Mouse (Mus musculus): ENCODE measurements around the gene Myh6. TPM values are rescaled to one million over a fixed set of nuclear protein-coding genes. Genes with fewer than 3 reads are reported as not detected.
"Not testable (repeated sequence)": the region's sequence is repeated elsewhere in the genome, so short reads cannot be mapped to it uniquely, and the experiment has no call there.

The Myh6 gene
- polyA plus RNA-seq, 1 experiment from 2014 or later: 1.1 TPM

DNA sequence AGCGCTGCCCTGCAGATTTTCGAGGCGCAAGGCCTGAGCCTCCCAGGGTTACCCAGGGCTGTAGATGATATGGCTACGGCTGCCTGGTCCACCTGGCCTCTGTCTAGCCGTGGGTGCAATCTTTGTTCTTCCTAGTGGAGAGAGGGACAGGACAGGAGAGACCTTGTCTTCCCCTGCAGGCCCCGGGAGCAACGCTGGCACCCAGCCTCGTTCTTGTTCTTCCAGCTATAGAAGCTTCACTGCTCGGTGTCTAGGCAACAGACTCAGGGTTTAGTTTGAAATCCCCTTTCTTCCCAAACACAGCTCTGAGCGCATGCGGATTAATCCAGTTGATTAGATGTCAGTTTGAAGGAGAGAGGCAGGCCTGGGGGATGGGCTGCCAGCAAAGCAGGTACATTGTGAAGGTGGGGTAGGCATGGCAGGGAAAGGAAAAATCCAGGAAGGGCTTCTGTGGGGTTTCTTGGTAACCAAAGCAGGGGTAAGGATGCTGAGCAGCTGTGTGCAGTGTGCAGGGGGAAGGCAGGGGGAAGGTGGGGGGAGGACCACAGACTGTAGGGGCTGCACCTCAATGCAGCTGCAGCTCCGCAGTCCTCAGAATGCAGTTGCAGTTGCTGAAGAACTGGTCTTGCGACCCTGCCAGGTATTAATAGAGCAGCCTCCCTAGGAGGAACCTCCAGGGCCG is 28.9 kb upstream of the Myh6 start:
- WGBS: 63% methylated on average over 14 of the region's 14 CpGs
- Histone ChIP-seq H3K4me2 (replicated peaks; ENCODE audit: low read depth, low read length) (no peak overlapping the region), H3K9me3 (ENCODE audit: low read length) (no peaks in the 10 kb centered on the region), H3K4me3 (ENCODE audit: low read length) (no peak overlapping the region), H3K9ac (replicated peaks; ENCODE audit: low read length) (no peak overlapping the region), H3K4me1 (ENCODE audit: insufficient read depth, low read length) (peaks cover 9% of the 10 kb centered on the region), H3K27me3 (ENCODE audit: insufficient read depth, low read length) (no peaks in the 10 kb centered on the region), H3K27ac (ENCODE audit: low read length) (no peak overlapping the region), H3K36me3 (ENCODE audit: insufficient read depth, low read length) (no peaks in the 10 kb centered on the region)
- no peak for ATAC-seq (ENCODE audit: low FRiP score, low TSS enrichment)

DNA sequence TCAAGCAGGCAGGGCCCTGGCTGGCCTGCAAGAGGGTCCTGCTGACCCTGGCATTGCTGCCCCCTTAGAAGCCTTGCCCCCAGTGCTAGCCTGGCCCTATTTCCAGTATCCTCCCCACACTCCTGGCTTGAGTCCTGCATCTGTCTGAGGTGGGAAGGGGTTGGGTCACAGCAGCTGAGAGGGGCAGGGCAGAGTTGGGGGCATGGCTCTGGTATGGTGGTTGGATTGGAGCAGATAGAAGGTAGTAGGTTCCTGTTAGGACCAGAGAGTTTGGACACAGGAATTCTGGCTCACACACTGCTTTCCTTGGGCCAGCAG is 28.1 kb upstream of the Myh6 start:
- Histone ChIP-seq H3K9me3 (ENCODE audit: low read length) (no peaks in the 10 kb centered on the region), H3K4me1 (ENCODE audit: insufficient read depth, low read length) (peaks cover 9% of the 10 kb centered on the region), H3K27ac (ENCODE audit: low read length) (no peak overlapping the region), H3K27me3 (ENCODE audit: insufficient read depth, low read length) (no peaks in the 10 kb centered on the region), H3K9ac (replicated peaks; ENCODE audit: low read length) (no peak overlapping the region), H3K4me2 (replicated peaks; ENCODE audit: low read depth, low read length) (no peak overlapping the region), H3K4me3 (ENCODE audit: low read length) (no peak overlapping the region), H3K36me3 (ENCODE audit: insufficient read depth, low read length) (no peaks in the 10 kb centered on the region)
- no peak for ATAC-seq (ENCODE audit: low FRiP score, low TSS enrichment)

DNA sequence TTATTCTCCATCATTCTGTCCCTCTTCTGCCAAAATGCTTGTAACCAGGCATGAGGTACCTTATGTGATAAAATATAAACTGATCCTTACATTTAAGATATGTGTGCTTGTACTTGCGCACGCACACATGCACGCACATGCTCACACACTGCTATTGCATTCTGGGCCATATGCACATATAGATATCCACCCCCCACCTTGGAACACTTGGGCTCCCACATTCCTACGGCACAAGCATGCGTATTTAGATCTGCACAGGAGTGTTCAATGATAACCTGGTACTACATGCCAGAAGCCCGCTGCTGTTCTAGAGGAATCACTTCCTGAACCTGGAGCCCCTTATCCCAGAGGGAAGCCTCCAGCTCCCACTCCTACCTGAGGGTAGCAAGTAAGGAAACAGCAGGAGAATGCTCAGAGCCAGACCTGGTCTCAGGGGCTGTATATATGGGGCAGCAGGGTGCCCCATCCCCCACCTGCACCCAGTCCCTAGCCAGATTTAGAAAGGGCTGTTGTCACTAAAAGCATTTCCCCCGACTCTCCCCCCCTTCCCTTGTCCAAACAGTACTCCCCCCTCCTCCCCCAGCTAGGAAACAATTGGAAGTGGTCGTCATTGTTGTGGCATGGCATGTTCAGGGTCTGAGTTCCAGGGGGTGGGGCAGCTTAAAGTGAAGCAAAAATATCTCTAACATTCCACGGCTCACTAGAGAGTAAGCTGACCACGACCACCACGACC is 27.6 kb upstream of the Myh6 start, which contains the start of gene Myh7:
TSS of gene Myh7 (minus strand) at position 491 of the 733 bp plus-strand sequence.
- H3K36me3 ChIP-seq (ENCODE audit: insufficient read depth, low read length): no peaks in the 10 kb centered on the region
- ATAC-seq (ENCODE audit: low FRiP score, low TSS enrichment): no peak
- peaks cover 9% of the 10 kb centered on the region for H3K4me1 ChIP-seq (ENCODE audit: insufficient read depth, low read length)
- no peak within 1 kb of the TSS for H3K4me2 ChIP-seq (replicated peaks; ENCODE audit: low read depth, low read length)
- H3K27me3 ChIP-seq (ENCODE audit: insufficient read depth, low read length): no peaks in the 10 kb centered on the region
- 50% methylated on average over 11 of the region's 11 CpGs for WGBS
- H3K9me3 ChIP-seq (ENCODE audit: low read length): no peaks in the 10 kb centered on the region
- H3K9ac ChIP-seq (replicated peaks; ENCODE audit: low read length): no peak within 1 kb of the TSS
- no peak within 1 kb of the TSS for H3K4me3 ChIP-seq (ENCODE audit: low read length)
- H3K27ac ChIP-seq (ENCODE audit: low read length): no peak within 1 kb of the TSS

DNA sequence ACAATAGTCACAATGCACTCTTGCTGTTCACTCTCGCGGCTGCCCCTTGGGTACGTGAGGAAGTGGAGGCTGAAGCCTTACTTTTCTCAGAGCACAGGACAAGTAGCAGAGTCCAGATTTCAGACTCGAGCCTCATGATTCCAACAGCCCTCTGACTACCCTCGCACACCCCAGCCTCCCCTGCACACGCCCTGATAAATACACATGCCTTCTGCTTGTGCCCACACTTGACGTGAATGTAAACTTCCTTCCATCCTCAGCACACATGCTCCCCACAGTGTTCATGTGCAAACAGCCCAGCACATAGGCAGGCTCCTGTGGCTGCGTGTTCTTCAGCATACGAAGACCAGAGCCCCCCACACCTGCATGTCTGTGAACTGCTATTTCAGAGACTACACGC is 26.9 kb upstream of the Myh6 start:
- Histone ChIP-seq H3K9me3 (ENCODE audit: low read length) (no peaks in the 10 kb centered on the region), H3K27ac (ENCODE audit: low read length) (no peak overlapping the region), H3K4me1 (ENCODE audit: insufficient read depth, low read length) (peaks cover 9% of the 10 kb centered on the region), H3K4me2 (replicated peaks; ENCODE audit: low read depth, low read length) (no peak overlapping the region), H3K27me3 (ENCODE audit: insufficient read depth, low read length) (no peaks in the 10 kb centered on the region), H3K4me3 (ENCODE audit: low read length) (no peak overlapping the region), H3K36me3 (ENCODE audit: insufficient read depth, low read length) (no peaks in the 10 kb centered on the region), H3K9ac (replicated peaks; ENCODE audit: low read length) (no peak overlapping the region)
- no peak for ATAC-seq (ENCODE audit: low FRiP score, low TSS enrichment)
- 77% methylated on average over 10 of the region's 10 CpGs for WGBS

DNA sequence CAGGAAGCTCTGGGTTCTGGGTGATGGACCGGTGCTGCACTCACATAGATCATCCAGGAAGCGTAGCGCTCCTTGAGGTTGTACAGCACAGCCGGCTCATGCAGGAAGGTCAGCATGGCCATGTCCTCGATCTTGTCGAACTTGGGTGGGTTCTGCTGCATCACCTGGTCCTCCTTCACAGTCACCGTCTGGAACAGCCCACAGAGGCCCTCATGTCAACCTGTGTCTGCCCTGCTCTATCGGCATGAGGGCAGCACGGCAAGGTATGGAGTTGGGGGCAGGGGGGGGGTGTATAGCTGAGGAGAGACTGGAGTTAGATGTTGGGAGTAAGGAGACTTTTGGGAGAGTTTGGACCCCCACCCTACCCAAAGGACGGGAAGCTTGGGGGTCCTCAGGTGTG is 25.5 kb upstream of the Myh6 start:
- no peak for ATAC-seq (ENCODE audit: low FRiP score, low TSS enrichment)
- no peaks in the 10 kb centered on the region for H3K36me3 ChIP-seq (ENCODE audit: insufficient read depth, low read length)
- H3K9me3 ChIP-seq (ENCODE audit: low read length): no peaks in the 10 kb centered on the region
- WGBS: 91% methylated on average over 10 of the region's 10 CpGs
- no peaks in the 10 kb centered on the region for H3K27me3 ChIP-seq (ENCODE audit: insufficient read depth, low read length)
- H3K4me1 ChIP-seq (ENCODE audit: insufficient read depth, low read length): peaks cover 9% of the 10 kb centered on the region
- no peak overlapping the region for H3K4me2 ChIP-seq (replicated peaks; ENCODE audit: low read depth, low read length)
- H3K9ac ChIP-seq (replicated peaks; ENCODE audit: low read length): no peak overlapping the region
- H3K4me3 ChIP-seq (ENCODE audit: low read length): no peak overlapping the region
- no peak overlapping the region for H3K27ac ChIP-seq (ENCODE audit: low read length)

DNA sequence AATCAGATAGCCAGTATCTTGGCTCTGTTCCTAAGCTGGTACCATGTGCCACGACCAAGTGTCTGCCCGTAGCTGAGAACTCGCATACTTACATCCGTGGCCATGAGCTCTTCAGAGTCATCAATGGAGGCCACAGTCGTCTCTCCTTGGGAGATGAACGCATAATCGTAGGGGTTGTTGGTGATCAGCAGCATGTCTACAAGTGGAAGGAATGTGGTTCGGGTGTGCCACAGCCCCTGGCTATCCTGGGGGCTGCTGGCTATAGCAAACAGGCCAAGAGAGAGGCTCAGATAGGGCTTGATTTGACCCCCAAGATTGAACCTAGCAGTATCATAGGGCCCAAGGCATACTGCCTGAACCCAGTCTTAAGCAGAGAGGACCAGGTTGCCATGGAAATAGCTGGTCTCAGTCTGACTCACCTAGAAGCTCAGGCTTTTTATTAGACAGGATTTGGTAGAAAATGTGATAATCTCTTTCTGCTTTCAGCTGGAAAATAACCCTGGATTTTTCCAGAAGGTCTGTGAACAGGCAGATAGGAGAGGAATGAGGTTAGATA is 23.2 kb upstream of the Myh6 start:
- 88% methylated on average over 8 of the region's 8 CpGs for WGBS
- Histone ChIP-seq H3K9ac (replicated peaks; ENCODE audit: low read length) (no peak overlapping the region), H3K27me3 (ENCODE audit: insufficient read depth, low read length) (no peaks in the 10 kb centered on the region), H3K9me3 (ENCODE audit: low read length) (no peaks in the 10 kb centered on the region), H3K27ac (ENCODE audit: low read length) (no peak overlapping the region), H3K4me3 (ENCODE audit: low read length) (no peak overlapping the region), H3K4me2 (replicated peaks; ENCODE audit: low read depth, low read length) (no peak overlapping the region), H3K36me3 (ENCODE audit: insufficient read depth, low read length) (no peaks in the 10 kb centered on the region), H3K4me1 (ENCODE audit: insufficient read depth, low read length) (peaks cover 8% of the 10 kb centered on the region)
- no peak for ATAC-seq (ENCODE audit: low FRiP score, low TSS enrichment)

DNA sequence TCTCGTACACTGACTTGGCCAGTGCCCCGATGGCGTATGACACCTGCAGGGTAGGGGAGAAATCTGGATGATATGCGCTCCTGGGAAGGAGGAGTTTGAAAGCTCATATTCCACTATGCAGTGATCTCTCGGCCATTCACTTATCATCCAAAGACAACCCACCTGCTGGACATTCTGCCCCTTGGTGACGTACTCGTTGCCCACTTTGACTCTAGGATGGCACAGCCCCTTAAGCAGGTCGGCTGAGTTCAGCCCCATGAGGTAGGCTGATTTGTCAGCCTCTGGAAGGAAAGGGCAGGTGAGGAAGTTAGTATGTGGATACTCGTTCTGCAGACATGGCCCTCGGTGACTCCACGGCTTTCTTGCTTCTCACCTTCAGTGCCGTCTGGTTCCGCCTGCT is 22.2 kb upstream of the Myh6 start:
- no peaks in the 10 kb centered on the region for H3K27me3 ChIP-seq (ENCODE audit: insufficient read depth, low read length)
- 88% methylated on average over 13 of the region's 13 CpGs for WGBS
- H3K36me3 ChIP-seq (ENCODE audit: insufficient read depth, low read length): no peaks in the 10 kb centered on the region
- no peaks in the 10 kb centered on the region for H3K4me1 ChIP-seq (ENCODE audit: insufficient read depth, low read length)
- no peak overlapping the region for H3K4me2 ChIP-seq (replicated peaks; ENCODE audit: low read depth, low read length)
- H3K27ac ChIP-seq (ENCODE audit: low read length): no peak overlapping the region
- no peak for ATAC-seq (ENCODE audit: low FRiP score, low TSS enrichment)
- H3K4me3 ChIP-seq (ENCODE audit: low read length): no peak overlapping the region
- H3K9ac ChIP-seq (replicated peaks; ENCODE audit: low read length): no peak overlapping the region
- H3K9me3 ChIP-seq (ENCODE audit: low read length): no peaks in the 10 kb centered on the region

DNA sequence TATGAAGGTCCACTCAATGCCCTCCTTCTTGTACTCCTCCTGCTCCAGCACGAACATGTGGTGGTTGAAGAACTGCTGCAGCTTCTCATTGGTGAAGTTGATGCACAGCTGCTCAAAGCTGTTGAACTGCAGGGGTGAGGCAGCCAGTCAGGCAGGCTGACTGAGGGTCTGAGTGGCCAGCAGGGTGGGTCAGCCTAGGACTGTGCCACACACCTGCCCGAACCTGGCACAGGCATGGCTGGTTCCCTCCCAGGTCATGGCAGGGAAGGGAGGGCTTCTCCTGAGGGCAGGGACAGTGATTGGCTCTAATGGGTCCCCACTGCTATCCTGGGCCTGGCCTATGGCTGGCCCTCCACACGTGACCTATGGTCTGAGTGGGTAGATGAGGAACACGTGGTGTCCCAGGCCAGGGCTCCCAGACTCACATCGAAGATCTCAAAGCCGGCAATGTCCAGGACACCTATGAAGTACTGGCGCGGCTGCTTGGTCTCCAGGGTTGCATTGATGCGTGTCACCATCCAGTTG is 21.7 kb upstream of the Myh6 start:
- not testable (repeated sequence) for H3K36me3 ChIP-seq (ENCODE audit: insufficient read depth, low read length); H3K27me3 ChIP-seq (ENCODE audit: insufficient read depth, low read length); H3K4me2 ChIP-seq (replicated peaks; ENCODE audit: low read depth, low read length); H3K9ac ChIP-seq (replicated peaks; ENCODE audit: low read length); ATAC-seq (ENCODE audit: low FRiP score, low TSS enrichment); H3K9me3 ChIP-seq (ENCODE audit: low read length); H3K4me1 ChIP-seq (ENCODE audit: insufficient read depth, low read length); H3K27ac ChIP-seq (ENCODE audit: low read length); H3K4me3 ChIP-seq (ENCODE audit: low read length)
- 90% methylated on average over 9 of the region's 9 CpGs for WGBS

DNA sequence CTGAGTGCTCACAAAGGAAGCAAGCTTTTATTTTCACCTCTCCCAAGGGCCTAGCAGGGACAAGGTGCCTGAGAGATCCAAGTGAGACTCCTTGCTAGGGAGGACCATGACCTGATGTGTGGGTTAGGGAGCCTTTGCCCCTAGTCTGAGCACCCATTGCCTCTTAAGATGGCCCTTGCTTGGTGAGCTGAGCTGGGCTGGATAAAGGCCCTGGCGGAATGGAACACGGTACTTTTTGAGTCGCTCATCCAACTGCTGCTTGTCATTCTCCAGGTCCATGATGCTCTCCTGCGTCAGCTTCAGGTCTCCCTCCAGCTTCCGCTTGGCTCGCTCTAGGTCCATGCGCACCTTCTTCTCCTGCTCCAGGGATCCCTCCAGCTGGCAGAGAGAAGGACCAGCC is 15.2 kb upstream of the Myh6 start:
- Histone ChIP-seq H3K27me3 (ENCODE audit: insufficient read depth, low read length) (no peaks in the 10 kb centered on the region), H3K4me2 (replicated peaks; ENCODE audit: low read depth, low read length) (no peak overlapping the region), H3K36me3 (ENCODE audit: insufficient read depth, low read length) (no peaks in the 10 kb centered on the region), H3K27ac (ENCODE audit: low read length) (no peak overlapping the region), H3K9ac (replicated peaks; ENCODE audit: low read length) (no peak overlapping the region), H3K9me3 (ENCODE audit: low read length) (no peaks in the 10 kb centered on the region), H3K4me1 (ENCODE audit: insufficient read depth, low read length) (no peaks in the 10 kb centered on the region), H3K4me3 (ENCODE audit: low read length) (no peak overlapping the region)
- WGBS: 96% methylated on average over 7 of the region's 7 CpGs
- ATAC-seq (ENCODE audit: low FRiP score, low TSS enrichment): no peak

DNA sequence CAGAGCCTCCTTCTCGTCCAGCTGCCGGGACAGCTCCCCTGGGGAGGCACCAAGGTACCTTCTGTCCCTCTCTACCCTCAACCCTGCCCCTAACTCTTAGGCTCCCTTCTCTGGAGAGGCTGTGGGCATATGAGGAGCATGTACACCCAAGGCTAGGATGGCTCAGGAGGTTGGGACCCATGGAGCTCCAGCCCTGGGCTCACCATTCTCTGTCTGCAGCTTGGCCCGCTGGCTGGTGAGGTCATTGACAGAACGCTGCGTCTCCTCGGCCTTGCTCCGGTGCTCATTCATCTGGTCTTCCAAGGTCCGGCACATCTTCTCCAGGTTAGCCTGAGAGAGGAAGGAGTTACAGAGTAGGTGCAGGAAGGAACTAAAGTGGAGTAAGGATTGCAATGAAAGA is 11.9 kb upstream of the Myh6 start:
- H3K4me2 ChIP-seq (replicated peaks; ENCODE audit: low read depth, low read length): no peak overlapping the region
- H3K9ac ChIP-seq (replicated peaks; ENCODE audit: low read length): no peak overlapping the region
- no peaks in the 10 kb centered on the region for H3K27me3 ChIP-seq (ENCODE audit: insufficient read depth, low read length)
- no peaks in the 10 kb centered on the region for H3K9me3 ChIP-seq (ENCODE audit: low read length)
- H3K36me3 ChIP-seq (ENCODE audit: insufficient read depth, low read length): no peaks in the 10 kb centered on the region
- H3K27ac ChIP-seq (ENCODE audit: low read length): no peak overlapping the region
- 78% methylated on average over 8 of the region's 8 CpGs for WGBS
- no peak overlapping the region for H3K4me3 ChIP-seq (ENCODE audit: low read length)
- H3K4me1 ChIP-seq (ENCODE audit: insufficient read depth, low read length): no peaks in the 10 kb centered on the region
- ATAC-seq (ENCODE audit: low FRiP score, low TSS enrichment): no peak
